Mouse (Mus musculus): ENCODE measurements at regions not wholly inside any gene's neighbourhood (a gene's known extent, or its start where the extent isn't known, plus 50 kb on each side); places are given as distances from the start of the nearest gene placed in this dataset.
A peak's percentile ranks its signal among the peaks of the same experiment; 100 is the strongest.

DNA sequence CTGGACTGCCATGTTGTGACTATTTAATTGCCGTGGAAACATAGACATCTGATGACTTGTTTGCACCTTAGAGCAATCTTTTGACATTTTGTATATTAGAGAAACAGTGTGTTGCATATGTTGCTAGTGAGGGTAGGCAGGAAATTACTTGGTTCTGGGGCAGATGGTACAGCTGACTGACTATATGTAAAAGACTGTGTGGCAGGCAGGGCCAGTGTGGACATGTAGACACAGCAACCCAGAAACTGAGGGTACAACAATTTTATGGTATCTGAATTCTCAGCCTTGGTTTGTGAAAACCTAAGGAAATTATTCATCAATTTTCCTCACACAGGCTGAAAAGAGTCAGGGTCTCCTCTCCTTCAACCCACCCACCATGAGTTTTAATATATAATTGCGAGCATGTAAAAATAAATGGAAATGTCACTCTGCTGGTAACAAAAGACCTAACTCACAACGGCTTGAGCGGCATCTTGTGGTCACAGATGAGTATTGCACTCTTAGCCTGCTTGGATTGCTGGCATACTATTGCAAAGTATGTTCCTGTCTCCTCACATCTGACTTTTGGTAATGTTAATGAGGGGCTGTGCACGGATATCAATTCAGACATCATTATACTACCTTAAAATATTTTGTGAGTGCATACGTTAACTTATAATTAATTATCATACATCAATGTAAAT, 329.8 kb downstream of the Psat1 start:
- 20% methylated on average over 6 of the region's 6 CpGs for WGBS
- H3K36me3 ChIP-seq, result no peaks in the 10 kb centered on the region
- ATAC-seq (ENCODE audit: extremely low read depth, insufficient number of reproducible peaks, low FRiP score, low TSS enrichment), result no peak

DNA sequence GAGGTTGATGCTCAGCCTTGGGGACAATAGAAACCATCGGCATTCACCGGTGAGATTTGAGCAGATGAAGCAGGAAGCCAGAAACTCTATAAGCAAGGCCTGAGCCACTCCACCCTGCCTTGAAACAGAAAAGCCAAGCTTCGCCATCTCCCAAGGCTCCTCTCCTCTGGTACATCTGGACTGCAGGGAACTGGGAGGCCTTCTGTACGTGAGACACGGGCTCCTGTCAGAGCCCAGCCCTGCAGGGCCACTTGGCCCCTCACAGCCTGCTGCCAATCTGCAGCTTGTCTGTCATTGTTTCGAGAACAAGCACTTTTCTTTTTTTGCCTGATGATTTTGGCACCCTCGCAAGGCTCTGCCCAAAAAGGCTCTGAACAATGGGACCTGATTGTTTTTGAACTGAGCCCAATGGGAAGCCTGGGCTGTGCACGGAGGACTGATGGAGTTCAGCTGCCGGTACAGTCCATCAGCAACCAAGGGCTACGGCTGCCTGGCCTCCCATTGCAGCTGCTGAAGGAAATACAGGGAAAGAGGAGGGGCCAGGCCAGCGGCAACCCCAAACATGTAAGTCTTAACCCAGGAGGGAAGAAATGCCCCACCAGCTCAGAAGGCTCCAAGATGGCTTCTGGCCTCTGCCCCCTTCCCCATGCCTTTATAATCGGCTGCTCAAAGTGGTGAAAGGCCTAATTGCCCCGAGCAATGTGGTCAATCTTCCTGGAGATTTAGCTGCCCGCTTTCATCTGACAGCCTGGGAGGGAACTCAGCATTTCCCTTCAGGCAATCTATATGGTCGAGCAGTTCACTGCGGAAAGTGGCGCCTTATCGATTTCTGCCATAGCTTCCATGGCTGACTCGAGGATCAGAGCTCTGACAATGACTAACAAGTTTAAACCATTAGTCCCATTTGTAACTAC, 332.2 kb downstream of the Psat1 start:
- ATAC-seq (ENCODE audit: extremely low read depth, insufficient number of reproducible peaks, low FRiP score, low TSS enrichment), result no peak
- Histone ChIP-seq H3K9ac (no peak overlapping the region), H3K36me3 (no peaks in the 10 kb centered on the region), H3K27me3 (replicated peaks) (no peaks in the 10 kb centered on the region), H3K4me1 (peaks cover 13% of the 10 kb centered on the region), H3K27ac (replicated peaks) (no peak overlapping the region), H3K4me2 (peak overlapping the region; percentile 55), H3K9me3 (no peaks in the 10 kb centered on the region), H3K4me3 (peak overlapping the region; percentile 19; the same call in 1 of the 2 replicates)
- 41% methylated on average over 19 of the region's 19 CpGs for WGBS

More for the DNA sequence above, 329.8 kb downstream of the Psat1 start:
- Histone ChIP-seq H3K9ac (no peak overlapping the region), H3K27ac (replicated peaks) (no peak overlapping the region), H3K4me1 (peaks cover 13% of the 10 kb centered on the region), H3K4me3 (no peak overlapping the region), H3K4me2 (no peak overlapping the region), H3K9me3 (no peaks in the 10 kb centered on the region), H3K27me3 (replicated peaks) (no peaks in the 10 kb centered on the region)

DNA sequence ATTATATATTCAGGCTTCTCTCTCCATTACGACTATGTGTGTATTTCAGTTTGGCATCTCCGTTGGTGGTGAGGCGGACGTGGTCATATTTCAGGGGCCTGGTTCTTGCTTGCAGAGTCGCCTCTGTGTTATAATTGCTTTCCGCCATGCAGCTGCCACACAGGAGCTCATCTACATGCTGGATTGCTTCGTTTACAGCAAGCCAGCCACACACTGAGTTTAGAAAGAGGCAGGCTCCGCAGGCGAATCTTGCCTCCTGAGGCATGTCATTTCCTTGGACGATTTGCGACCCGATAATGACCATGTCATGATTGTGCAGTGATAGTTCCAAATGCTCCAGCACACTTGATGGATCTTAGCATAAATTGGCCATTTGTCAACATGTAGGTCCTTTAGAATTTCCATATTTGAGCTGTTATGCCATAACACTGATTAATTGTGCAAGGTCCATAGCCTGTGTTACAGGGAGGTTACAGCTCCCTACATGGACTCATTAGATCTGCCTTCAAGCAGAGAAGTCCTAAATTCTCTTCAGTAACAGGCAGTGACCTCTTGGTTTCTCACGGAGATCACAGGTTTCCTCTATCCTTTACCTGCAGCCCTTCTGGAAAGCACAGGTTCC, 335.9 kb downstream of the Psat1 start:
- H3K4me1 ChIP-seq, result peaks cover 13% of the 10 kb centered on the region
- H3K27me3 ChIP-seq (replicated peaks), result no peaks in the 10 kb centered on the region
- H3K4me2 ChIP-seq, result no peak overlapping the region
- no peaks in the 10 kb centered on the region for H3K36me3 ChIP-seq
- H3K4me3 ChIP-seq, result no peak overlapping the region
- H3K9ac ChIP-seq, result no peak overlapping the region
- no peak for ATAC-seq (ENCODE audit: extremely low read depth, insufficient number of reproducible peaks, low FRiP score, low TSS enrichment)
- no peaks in the 10 kb centered on the region for H3K9me3 ChIP-seq
- WGBS, result 81% methylated on average over 13 of the region's 13 CpGs
- no peak overlapping the region for H3K27ac ChIP-seq (replicated peaks)

DNA sequence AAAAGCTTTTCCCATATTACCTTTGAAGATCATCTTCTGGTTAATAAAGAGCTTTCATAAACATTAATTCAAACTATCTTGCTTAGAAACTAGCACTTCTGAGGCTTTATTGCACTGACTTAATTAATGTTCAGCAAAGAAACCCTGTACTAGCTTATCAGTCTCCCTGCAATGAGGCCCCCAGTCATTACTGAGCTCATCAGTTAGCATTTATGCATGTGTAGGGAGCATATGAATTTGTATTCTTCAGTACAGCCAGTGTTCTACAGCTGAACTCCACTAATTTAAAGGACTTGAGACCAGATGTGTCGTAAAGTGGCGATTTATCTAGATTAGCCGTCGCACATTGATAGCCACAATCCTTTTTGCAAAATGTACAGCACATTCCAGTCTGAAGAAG, 340.7 kb downstream of the Psat1 start:
- Histone ChIP-seq H3K9ac (no peak overlapping the region), H3K36me3 (no peaks in the 10 kb centered on the region), H3K4me2 (no peak overlapping the region), H3K4me3 (no peak overlapping the region), H3K27me3 (replicated peaks) (no peaks in the 10 kb centered on the region), H3K9me3 (no peaks in the 10 kb centered on the region), H3K27ac (replicated peaks) (no peak overlapping the region), H3K4me1 (no peaks in the 10 kb centered on the region)
- no peak for ATAC-seq (ENCODE audit: extremely low read depth, insufficient number of reproducible peaks, low FRiP score, low TSS enrichment)
- 70% methylated on average over 4 of the region's 4 CpGs for WGBS

DNA sequence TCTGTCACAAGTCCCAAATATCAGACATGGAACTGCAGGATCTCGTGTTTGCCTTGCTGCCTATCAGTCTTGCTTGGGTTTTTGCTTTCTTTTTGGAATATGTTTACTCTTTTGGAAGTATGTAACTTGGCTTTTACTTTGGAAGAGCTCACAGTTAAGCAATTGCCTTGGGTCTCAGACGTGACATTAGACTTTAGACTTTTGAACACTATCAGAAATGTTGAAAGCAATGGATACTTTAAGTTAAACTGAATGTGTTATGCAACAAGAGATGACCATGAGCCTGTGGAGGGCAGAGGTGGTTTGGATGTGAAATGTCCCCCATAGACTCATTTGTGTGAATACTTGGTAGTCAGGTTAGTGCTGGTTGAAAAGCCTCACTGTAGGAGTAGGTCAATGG, 354.3 kb downstream of the Psat1 start:
- 61% methylated on average over 2 of the region's 2 CpGs for WGBS
- Histone ChIP-seq H3K4me3 (no peak overlapping the region), H3K4me1 (no peaks in the 10 kb centered on the region), H3K36me3 (no peaks in the 10 kb centered on the region), H3K9me3 (no peaks in the 10 kb centered on the region; the same call in 1 of the 2 replicates), H3K9ac (no peak overlapping the region), H3K27me3 (replicated peaks) (no peaks in the 10 kb centered on the region), H3K4me2 (no peak overlapping the region), H3K27ac (replicated peaks) (no peak overlapping the region)
- ATAC-seq (ENCODE audit: extremely low read depth, insufficient number of reproducible peaks, low FRiP score, low TSS enrichment), result no peak

DNA sequence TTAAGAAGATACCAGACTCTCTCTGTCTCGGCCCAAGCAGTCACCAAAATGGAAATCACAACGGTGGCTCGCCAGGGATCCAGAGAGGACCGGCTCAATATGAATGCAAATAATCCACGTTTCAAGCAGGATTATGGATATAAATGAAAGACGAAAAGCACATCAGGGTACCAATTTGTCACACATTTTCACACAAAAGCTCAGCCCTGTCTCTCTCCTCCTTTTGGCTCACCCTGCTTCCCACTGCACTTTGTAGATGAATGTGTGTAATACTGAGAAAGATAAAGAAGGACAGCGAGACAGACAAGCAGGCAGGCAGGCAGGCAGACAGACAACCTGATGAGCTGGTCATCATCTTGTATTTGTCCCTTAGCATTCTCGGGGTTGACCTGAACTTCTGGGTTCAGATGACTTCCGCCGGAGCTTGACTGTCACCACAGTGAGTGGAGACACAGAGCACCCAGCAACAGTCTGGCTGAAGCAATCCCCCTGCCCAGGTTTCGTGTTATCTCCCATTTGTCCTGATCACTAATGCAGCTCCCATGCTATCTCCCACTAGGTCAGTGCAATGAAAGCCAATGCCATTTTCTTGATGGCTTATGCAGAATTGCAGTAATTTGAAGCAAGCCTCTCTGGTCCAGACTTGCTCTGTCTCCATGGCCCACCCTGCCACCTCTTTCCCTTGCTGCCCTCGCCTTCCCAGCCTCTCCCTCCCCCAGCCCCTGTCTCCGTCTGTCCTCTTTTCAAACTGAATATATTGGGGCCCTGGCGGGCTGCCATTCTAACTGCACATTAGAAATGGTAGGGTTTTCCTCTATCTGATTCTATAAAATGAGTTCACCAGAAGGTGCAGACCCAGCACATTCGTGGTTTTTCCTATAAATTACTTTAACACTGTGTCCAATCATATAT, 363.1 kb downstream of the Psat1 start:
- H3K27ac ChIP-seq (replicated peaks), result no peak overlapping the region
- H3K36me3 ChIP-seq, result no peaks in the 10 kb centered on the region
- H3K9me3 ChIP-seq, result peaks cover 8% of the 10 kb centered on the region
- WGBS, result 67% methylated on average over 15 of the region's 15 CpGs
- H3K9ac ChIP-seq, result no peak overlapping the region
- no peak overlapping the region for H3K4me2 ChIP-seq
- no peak for ATAC-seq (ENCODE audit: extremely low read depth, insufficient number of reproducible peaks, low FRiP score, low TSS enrichment)
- peaks cover 8% of the 10 kb centered on the region for H3K4me1 ChIP-seq
- no peaks in the 10 kb centered on the region for H3K27me3 ChIP-seq (replicated peaks)
- H3K4me3 ChIP-seq, result no peak overlapping the region

DNA sequence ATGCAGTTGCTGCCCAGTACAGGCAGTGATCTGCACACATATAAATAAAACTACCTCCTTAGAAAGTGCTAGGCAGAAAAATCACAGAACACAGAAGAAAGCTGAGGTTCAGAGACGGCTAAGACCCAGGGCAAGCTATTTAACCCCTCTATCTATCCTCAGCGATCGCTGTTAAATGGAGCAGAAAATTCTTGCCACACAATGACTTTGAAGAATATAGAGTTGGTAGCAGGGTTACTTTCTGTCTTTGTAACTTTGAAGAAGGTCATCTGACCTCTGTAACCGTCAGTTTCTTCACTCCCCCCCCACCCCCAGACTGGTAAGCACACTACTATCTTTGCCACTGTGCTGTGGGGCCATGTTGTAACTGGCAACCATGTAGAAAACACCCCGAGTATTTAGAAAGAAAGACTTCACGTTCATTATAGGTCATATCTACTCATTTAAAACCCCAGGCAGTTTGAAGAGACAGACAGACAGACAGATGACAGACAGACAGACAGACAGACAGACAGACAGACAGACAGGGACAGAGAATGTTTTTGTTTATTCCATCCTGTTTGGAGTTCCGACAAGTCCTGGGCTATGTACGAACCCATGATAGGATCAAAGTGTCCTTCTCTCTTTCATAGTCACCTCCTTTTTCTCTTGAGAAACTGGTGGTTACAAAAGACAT, 363.9 kb downstream of the Psat1 start:
- no peak overlapping the region for H3K4me3 ChIP-seq
- H3K4me2 ChIP-seq, result no peak overlapping the region
- 71% methylated on average over 8 of the region's 8 CpGs for WGBS
- H3K4me1 ChIP-seq, result peaks cover 8% of the 10 kb centered on the region
- peaks cover 8% of the 10 kb centered on the region for H3K9me3 ChIP-seq
- no peaks in the 10 kb centered on the region for H3K27me3 ChIP-seq (replicated peaks)
- no peaks in the 10 kb centered on the region for H3K36me3 ChIP-seq
- ATAC-seq (ENCODE audit: extremely low read depth, insufficient number of reproducible peaks, low FRiP score, low TSS enrichment), result no peak
- H3K27ac ChIP-seq (replicated peaks), result no peak overlapping the region
- no peak overlapping the region for H3K9ac ChIP-seq

DNA sequence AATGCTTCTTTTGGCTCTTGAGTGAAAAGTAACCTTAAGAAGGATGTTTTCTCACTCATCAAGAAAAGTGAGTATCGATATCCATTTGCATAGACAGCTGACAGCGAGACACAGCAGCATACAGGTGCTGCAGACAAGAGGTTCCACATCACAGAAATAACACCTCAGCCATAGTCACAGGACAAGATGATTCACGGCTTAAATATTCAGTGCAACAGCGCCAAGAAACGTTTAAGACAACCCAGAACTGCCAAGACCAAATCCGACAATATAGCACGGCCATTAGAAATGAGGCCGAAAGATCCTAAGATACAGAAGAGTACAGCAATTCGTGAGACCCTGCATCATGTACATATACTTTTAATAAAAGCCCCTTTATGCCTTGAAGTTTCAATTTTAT, 375.9 kb downstream of the Psat1 start:
- no peaks in the 10 kb centered on the region for H3K4me1 ChIP-seq
- no peak overlapping the region for H3K4me3 ChIP-seq
- H3K36me3 ChIP-seq, result no peaks in the 10 kb centered on the region
- no peak for ATAC-seq (ENCODE audit: extremely low read depth, insufficient number of reproducible peaks, low FRiP score, low TSS enrichment)
- whole genome bisulfite sequencing, result 70% methylated on average over 9 of the region's 9 CpGs
- no peaks in the 10 kb centered on the region for H3K27me3 ChIP-seq (replicated peaks)
- H3K4me2 ChIP-seq, result no peak overlapping the region
- no peak overlapping the region for H3K27ac ChIP-seq (replicated peaks)
- no peaks in the 10 kb centered on the region for H3K9me3 ChIP-seq
- H3K9ac ChIP-seq, result no peak overlapping the region

DNA sequence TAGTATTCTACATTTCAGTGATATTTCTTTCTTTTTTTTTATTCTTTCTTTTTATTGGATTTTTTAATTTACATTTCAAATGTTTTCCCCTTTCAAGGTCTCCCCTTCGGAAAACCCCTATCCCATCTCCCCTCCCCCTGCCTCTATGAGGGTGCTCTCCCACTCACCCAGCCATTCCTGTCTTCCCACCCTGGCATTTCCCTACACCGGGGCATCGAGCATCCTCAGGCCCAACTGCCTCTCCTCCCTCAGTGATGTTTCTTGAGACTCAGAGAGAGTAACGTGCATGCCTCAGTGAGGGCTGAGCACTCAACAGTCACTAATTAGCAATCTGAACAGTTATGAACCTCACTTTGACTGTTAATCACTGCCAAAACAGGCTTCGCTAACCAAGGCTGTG, 385.6 kb downstream of the Psat1 start:
- Histone ChIP-seq H3K9ac (no peak overlapping the region), H3K9me3 (no peaks in the 10 kb centered on the region), H3K27me3 (replicated peaks) (no peaks in the 10 kb centered on the region), H3K4me1 (no peaks in the 10 kb centered on the region), H3K27ac (replicated peaks) (no peak overlapping the region), H3K36me3 (no peaks in the 10 kb centered on the region), H3K4me3 (no peak overlapping the region), H3K4me2 (no peak overlapping the region)
- ATAC-seq (ENCODE audit: extremely low read depth, insufficient number of reproducible peaks, low FRiP score, low TSS enrichment), result no peak
- WGBS, result 76% methylated on average over 5 of the region's 5 CpGs

DNA sequence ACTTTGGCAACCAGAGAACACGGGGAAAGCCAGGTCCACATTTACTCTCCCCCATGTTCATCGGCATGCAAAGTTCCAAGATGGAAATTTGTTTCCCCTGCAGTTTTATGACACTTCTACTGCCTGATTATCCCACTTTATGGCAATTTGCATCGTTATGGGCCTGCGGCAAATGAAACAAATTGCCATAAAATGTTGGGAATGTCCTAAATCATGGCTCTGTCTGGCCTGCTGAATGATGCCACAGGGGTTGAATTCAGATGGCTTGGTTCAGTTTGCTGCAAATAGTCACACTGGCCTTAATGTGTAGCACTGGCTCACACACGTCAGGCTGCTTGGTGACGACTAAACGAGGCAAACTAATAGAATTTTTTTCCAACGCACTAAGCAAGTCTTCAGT, 393.2 kb downstream of the Psat1 start:
- no peak overlapping the region for H3K4me2 ChIP-seq
- no peak overlapping the region for H3K4me3 ChIP-seq
- no peak overlapping the region for H3K9ac ChIP-seq
- no peak overlapping the region for H3K27ac ChIP-seq (replicated peaks)
- H3K4me1 ChIP-seq, result no peaks in the 10 kb centered on the region
- WGBS, result 81% methylated on average over 8 of the region's 8 CpGs
- no peak for ATAC-seq (ENCODE audit: extremely low read depth, insufficient number of reproducible peaks, low FRiP score, low TSS enrichment)
- H3K27me3 ChIP-seq (replicated peaks), result no peaks in the 10 kb centered on the region
- H3K9me3 ChIP-seq, result no peaks in the 10 kb centered on the region
- H3K36me3 ChIP-seq, result no peaks in the 10 kb centered on the region

Measured in heart, embryonic 13.5 days (tissue).